Mouse (Mus musculus) urinary bladder, adult 18-20 months (tissue): ENCODE measurements around the gene Ogfod1.

Experiments
- DNase-seq, 2 experiments: peaks; one replicate each; pipeline ENCODE4 v3.0.0; 2022; ENCODE audit warnings: low spot score in 2 of 2, mixed read lengths in 2 of 2

Gene Ogfod1

DNA sequence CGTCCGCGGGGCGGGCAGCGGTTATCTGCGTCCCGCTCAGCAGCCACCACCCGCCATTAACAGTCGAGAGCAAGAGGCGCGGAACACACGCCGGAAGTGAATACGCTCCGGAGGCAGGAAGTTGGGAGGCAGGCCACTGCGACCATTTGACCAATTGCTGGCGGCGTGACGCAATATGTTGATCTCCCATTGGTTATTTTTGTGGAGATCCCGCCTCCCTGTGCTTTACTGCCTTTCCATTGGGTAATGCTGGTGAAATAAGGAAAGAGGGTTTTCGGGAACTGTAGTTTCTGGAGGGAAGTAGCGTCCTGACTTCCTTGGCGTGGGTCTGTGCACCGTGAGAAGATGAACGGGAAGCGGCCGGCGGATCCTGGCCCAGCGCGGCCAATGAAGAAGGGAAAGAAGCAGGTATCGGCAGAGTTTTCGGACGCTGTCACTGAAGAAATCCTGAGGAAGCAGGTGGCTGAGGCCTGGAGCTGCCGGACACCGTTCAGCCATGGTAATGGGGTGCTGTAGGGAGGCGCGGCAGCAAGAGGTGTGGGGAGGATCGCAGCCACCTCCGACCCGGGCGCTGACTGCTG, at the start of gene Ogfod1, which contains the start of gene Nudt21:
TSS of gene Ogfod1 (plus strand) at position 255 of the 581 bp plus-strand sequence.
TSS of gene Nudt21 (minus strand) at position 88 of the 581 bp plus-strand sequence.
- DNase-seq, result peak; percentile 77 to 93

DNA sequence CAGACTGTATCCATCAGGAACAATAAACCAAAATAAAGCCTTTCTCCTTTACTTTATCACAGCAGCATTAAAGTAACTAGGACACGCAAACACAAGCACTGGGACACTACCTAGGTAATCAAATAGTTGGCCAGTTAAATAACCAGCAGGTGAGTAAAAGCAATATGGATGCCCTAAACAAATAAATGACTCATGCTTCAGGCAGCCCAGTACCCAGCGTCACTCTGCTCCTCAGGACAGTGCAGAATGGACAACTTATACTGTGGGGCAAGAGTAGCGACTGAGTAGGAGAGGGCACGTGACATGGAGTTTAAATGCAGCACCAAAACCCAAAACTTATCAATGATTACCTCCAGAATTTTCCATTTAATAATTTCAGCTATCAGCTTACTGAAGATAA, 47.3 kb upstream of the Ogfod1 start:
- no peak for DNase-seq

DNA sequence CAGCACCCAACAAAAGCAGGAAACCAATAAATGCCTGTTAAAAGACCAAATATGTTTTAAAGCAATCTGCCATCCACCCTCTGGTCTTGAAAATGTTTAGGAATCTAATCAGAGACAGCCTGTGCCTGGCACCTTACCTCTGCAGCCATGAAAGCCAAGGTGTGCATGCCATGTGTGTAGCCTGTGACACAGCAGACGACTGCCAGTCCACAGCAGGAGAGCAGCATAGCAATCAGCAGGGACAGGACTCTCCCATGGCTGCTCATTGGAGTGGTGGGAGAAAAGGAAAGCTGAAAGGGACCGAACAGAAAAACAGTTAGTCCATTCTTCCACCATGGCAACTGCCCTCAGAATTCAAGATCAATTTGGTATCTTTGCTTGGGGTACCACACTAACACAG, 38.0 kb upstream of the Ogfod1 start:
- no peak for DNase-seq

DNA sequence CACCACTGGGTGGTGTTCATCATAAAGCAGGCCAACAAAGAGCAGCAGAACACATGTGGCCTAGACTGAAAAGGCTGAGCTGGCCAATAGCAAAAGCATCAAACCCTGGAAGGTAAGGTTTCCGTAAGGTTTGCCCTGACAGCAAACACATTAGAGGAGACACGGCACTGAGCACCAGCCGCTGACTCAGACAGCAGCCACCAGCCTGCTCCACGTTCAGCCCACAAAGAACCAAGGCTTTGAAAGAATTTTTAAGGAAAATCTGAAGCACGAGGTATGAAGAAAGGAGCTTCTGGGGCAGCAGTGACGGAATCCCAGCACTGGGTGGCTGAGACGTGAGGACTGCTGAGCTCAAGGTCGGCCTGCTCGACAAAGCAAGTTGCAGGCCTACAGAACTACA, 32.9 kb upstream of the Ogfod1 start:
- DNase-seq, result no peak

DNA sequence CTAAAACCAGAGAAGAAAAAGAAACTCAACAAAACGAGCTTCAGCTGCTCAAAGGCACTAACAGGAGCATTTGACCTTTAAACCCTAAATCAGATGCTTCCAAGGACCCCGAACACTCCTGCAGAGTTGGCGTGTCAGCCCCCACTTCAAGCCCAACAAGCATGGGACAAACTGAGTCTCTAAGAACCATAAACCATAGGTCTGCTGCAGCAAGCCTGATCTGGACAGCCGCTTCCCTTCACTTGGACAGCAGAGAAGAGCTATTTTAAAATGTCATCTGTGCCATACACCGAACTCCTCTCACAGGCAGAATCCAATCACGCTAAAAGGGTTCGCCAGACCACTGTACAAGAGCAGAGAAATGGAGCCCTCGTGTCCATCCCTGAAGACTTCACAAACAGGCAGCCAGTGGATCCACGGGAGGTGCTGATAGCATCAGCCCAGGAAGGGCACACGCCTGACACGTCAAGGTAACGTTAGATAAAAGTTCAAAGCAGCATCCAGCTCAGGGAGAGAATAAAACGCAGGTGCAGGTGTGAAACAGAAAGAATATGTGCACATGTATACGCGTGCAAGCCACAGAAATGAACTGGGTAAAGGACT, 27.7 kb upstream of the Ogfod1 start:
- DNase-seq, result no peak

DNA sequence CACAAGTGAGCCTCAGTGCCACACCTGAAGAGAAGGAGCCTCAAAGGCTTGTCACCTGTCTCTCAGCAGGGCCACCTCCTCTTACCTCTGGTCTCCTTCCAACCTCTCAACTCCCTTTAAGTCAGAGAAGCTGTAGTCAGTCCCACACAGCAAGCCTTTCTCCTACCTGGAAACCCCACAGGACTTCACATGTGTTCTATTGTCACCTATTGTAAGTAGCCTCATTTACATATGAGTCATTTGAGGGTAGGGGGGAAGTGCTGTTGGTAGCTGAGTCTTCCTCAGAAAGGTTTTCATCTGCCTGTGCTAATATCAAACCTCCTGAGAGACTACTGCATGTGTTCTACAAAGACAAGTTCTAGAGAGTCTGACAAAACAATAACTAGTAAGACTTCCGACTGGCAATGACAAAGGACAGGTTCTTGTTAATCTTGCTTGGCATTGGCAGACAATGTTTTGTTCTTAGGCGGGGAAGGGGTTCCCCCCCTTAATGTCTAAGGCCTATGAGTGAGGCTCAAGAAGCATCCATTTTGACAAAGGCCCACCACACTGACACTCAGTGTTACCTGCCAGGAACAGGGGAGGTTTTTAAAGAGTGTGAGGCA, 26.8 kb upstream of the Ogfod1 start:
- no peak for DNase-seq

DNA sequence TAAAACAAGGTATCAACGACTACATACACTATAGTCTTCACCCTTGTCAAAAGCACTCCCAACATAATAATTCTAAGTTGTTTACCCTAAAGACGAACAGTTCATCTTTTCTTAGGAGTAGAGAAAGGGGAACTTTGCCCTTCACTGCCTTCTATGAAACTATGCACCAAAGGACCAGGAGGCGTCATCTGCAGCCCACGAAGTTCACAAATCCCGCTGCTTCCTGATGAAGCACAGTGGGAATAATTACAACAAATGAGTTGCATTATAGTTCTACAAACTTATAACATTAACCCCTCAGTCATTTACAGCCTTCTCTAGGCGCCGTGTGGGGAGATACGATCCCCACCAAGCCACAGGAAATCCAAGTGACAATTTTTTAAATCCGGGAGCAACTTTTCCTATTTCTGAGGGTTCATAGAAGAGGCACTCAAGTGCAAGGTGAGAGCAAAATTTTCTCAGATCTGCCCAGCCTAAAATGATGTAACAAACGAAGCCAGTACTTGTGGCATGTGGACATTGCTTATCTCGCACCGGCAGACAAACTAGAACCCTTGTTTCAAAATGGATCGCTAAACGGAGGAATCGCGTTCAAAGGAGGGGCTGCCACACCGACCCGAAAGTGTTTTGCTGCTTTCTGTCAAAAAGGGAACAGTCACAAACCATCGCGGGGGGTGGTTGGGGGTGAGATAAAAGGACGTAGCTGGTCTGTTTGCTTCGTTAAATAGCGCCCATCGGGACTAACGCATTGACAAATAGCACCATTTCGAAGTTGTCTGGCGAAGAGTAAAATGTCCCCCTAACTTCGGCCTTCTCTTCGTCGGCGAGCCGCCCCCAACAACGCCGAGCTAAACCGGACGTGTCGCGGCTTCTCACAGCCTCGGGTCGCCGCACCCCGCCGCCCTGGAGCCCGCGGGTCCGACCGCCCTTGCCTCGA, 25.7 kb upstream of the Ogfod1 start:
- DNase-seq, result no peak

DNA sequence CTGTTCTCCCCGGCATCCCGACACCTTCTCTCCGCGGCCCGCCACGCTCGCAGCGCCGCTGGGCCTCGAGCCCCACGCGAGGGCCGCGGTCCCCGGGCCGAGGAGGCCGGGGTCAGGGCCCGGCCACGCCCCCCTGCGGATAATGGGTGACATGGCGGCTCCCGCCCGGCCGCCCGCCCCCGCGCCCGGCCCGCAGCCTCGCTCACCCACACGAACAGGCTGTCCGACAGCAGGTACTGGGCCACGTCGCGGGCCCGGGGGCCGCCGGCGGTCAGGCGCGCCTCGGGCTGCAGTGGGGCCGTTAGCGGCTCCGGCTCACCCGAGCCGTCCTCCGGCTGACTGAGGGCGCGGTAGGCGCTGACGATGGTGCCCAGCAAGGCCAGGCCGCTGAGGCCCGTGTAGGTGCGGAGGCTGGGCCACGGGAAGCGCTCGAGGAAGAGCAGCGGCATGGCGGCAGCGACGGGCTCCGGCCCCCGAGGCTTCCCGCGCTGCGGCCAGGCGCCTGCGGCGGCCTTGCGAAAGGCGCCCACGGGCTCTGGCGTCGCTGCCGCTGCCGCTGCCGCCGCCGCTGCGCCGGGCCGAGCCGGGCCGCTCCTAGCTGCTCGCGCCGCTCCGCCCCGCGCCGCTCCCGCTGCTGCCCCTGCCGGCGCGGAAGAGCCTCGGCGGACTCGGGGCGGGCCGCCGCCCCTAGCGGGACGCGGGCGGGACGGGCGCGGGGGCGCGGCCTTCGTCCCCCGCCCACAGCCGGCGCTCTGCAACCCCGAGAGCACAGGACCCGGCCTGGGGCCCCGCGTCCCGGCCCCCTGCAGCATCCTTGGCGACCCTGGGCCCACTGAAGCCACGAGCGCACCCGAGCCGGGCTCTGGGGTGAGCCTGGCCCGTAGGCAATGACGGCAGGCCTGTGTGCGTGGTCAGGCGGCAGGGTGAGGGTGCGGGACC, 24.7 kb upstream of the Ogfod1 start, which contains the start of gene Amfr:
TSS of gene Amfr (minus strand) at position 830 of the 939 bp plus-strand sequence.
- DNase-seq, result peak; percentile 41 to 64

DNA sequence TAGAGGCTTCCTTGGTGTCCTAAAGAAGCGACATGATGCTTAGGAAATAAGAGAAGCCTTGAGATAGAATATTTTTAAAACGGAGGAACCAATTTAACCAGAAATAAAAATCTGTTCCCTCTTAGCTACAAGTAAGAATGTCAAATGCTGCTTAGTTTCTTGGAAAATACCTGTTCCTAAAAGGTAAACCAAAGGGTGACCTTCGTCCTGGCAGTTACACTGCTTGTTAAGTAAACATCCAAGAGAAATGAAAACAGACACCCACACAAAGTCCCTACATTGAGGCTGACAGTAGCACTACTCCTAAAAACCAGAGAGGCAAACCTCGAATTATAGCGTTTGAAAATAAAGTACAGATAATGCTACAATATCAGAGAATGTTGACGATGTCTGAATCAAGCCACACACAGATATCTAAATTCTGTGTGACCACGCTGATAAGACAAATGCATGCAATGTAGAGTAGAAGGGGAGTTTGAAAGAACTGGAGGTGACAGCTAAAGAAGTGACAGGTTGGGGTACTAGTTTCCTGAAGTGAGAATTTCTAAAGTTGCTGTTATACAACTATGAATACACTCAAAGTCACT, 23.9 kb upstream of the Ogfod1 start:
- no peak for DNase-seq

DNA sequence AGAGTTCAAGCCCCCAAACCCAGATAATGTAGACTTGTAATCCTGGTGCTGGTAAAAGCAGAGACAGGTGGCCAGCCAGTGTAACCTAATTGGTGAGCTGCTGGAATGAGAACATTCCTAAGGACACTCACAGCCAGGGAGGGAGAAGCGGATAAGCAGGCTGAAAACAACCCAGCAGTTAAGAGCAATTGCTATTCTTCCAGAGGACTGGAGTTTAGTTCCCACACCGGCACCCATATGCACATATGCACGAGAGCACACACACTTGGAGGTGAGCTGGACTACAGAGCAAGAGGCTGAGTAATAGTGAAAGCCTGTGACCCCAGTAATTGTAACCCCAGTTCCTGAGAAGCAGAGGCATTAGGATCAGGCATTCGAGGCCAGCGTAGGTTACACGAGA, 13.1 kb upstream of the Ogfod1 start:
- DNase-seq, result no peak

DNA sequence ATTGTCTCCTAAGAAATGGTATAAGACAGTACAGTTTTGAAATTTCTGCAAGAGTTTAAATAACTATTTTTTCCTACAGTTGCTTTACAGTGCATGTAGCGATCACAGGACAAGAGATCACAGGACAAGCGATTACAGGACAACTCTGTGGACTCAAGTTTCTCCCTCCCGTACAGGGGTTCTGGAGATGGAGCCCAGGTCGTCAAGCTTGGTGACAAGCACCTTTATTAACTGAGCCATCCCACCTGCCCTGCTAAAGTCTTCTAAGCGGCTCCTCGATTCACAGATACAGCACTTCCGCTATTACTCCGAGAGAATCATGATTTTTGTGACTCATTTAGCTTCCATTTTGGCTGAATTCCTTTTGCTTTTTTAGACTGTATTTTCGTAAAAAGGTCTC, 7.3 kb upstream of the Ogfod1 start:
- DNase-seq, result no peak

DNA sequence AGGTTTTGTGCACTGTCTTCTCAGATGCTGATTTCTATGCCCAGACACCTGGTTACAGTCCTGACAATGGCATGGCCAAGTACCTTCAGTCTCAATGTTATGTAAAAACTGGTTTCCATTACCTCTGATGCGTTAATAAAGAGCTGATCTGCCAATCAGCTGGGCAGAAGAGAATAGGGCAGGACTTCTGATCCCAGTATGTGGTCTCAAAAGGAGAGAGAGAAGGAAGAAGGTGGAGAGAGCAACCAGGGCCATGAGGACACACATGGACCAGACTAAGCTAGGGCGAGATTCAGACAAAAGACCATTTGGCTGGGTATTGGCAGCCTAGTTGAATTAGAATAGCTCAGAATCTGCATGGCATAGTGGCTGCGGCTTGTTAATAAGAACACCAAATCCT, 3.4 kb upstream of the Ogfod1 start:
- DNase-seq, result no peak

DNA sequence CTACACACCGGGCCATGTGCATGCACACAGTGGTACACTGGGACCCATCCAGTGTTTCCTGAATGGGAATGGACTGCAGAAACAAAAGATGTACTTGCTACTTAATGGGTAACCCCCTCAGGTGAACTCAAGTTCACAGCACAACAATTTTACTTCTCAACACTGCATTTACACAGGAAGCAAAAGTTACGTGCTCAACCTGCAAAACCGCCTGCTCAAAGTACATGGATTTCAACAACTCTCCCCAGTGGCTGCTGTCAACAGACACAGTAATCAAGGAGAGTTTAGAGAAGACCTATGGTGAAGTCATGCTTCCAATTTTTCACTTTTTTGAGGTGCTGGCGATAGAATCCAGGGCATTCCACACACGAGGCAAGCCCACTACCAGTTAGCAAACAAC, 1.8 kb upstream of the Ogfod1 start:
- no peak for DNase-seq

DNA sequence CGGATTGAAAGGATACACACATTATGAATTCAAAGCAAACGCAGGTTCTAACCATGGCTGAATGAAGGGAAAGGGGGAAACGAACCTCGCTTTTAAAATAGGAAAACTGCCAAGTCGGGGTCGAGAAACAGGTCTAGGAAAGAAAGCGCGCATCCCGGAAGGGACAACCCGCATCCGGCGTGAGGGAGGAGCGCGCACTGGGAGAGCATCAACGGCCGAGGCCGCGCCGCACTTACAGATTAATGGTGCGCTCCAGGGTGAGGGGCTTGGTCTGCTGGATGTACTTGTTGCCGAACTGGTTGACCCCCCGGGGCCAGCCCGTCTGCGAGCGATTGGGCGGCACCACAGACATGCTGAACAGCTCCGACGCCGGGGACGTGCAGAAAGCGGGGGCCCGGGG, 457 bp upstream of the Ogfod1 start:
- peak; percentile 30 to 36 for DNase-seq

DNA sequence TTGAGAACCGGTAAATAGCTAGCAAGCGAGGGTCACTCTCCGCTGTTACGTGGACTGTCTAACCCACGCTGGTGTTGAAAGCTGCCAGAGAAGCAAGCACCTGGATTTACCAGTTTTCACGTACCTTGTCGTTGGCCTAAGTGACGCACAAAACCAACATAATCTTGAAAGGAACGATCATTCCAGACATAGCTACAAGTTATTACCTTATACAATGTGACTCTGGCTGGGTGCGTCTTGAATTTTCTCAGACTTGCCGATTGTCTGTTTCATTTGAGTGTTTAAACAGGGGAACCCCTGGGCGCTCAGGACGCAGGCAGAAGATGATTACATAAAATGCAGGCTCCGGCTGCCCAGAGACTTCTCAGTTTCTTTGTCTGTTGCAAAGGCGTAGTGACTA, 808 bp downstream of the Ogfod1 start:
- peak in 1 of 2 experiments; percentile 7 for DNase-seq

DNA sequence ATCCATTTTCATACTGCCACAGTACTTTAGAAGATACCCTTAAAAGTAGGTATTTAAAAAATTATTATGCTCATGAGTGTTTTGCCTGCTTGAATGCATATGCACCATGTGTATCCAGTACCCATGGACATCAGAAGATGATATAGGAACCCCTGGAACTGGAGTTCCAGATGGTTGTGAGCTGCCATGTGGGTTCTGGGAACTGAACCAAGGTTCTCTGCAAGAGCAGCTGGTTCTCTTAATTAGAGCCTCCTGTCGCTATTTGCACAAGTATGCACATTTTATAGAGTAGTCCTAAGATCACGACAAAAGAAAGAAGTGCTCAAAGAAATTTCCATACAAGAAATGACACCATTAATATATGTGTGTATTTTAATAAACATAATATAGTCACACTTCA, 10.8 kb downstream of the Ogfod1 start:
- DNase-seq, result no peak

DNA sequence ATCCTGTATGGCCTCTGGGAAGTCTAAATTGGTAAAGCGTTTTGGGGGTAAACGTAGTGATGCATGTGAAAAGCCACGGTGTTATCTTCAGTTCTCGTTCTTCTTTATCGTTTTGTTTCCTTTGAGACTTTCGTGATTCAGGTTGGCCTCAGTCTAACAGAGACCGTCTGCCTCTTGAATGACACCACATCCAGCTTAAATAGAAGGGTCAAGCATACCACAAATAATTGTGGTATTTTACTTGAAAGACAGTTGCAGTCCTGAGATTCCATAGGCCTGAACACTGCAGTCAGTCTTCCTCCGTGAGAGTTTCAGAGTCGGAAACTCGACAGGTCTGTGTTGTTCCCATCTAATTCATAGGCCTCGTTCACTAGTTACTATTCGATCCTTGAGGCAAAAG, 15.7 kb downstream of the Ogfod1 start:
- no peak for DNase-seq

DNA sequence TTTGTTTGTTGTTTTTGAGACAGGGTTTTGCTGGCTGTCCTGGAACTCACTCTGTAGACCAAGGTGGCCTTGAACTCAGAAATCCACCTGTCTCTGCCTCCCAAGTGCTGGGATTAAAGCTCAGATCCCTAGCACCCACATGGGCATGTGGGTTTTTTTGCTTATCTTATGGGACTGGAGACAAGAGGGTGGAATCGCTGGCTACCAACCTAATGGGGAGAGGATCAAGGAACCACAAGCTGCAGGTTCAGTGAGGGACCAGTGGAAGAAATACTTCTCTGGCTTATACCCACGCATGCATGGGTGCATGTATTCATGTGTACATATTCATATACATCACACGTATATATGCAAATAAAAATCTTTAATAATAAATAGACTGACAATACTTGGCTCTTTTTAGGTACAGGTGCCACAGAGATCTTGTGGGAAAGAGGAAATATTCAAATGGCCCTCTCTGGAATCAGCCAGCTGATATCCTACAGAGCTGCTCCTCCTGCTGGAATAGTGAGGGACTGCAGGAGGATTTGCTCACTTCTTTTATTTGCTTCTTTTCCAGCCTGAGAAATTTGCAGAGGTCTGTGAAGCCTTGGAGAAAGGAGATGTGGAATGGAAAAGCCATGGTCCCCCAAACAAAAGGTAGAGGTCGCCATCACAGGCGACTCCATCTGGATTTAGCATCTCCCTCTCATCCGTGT, 20.3 kb downstream of the Ogfod1 start:
- DNase-seq, result peak in 1 of 2 experiments; percentile 54

DNA sequence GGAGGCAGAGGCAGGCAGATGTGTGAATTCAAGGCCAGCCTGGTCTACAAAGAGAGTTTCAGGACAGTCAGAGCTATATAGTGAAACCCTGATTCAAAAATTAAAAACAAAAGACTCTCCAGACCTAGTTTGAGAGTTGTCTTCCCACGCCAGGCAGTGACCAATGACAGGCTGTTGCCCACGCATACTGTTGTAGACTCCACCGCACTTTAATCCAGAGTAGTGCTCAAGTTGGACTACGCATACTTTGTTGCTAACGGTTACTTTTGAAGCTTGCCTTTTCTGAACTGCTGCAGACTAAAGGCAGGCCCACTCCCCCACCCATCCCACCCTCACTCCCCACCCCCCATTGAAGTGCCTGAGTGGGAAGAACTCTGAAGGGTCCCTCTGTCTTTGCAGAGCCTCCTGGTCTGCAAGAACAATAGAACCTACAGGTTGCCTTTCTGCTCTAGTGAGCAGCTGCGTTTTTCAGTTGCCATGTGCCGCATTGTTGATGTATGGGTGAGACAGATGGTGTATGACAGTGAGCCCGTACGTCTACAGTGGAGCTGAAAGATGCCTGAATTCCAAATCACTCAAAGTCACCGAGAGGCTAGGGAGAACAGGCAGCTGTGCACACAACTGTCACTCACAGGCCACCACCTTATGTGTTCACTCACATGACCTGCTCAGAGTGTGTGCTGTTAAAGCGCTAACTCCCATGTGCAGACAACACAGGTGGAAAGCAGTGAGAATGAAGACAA, 29.3 kb downstream of the Ogfod1 start:
- no peak for DNase-seq
